Mouse (Mus musculus): ENCODE results near the gene Sstr2.

The Sstr2 gene

DNA sequence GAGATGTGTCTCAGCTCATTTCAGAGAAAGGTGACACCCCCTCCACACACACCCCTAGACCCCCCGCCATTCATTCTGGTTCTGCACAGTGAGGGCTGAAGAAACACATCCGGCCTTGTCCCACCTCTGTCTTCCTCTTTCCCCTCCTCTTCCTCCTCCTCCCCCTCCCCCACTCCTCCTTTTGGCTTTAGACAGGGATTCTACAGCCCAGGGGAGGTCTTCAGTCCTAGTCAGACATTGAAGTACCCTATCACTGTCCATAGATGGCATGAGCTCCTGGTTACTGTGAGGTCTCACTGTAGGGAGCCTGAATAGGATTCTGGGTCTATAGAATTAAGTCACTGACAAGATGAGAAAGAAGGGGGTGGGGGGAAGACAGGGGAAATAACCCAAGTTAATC is 1.9 kb downstream of the Sstr2 start:
- DNase-seq = no peak

DNA sequence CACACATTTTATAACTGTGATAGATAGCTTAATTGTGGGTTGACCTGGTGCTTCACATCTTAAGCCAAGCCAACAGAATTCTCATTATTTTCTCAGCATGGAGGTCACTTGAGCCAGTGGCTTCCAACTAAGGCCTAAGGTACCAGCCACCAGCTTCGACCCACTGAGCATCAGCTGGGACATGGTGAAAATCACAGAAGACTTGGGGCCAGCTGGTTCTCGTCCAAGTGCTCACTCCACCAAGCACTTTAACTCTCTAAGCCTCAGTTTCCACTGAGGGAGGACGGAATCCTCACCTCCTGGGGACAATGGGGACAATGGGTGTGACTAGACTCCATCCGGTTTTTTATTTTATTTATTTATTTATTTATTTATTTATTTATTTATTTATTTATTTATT is 2.9 kb downstream of the Sstr2 start:
- DNase-seq = no peak

DNA sequence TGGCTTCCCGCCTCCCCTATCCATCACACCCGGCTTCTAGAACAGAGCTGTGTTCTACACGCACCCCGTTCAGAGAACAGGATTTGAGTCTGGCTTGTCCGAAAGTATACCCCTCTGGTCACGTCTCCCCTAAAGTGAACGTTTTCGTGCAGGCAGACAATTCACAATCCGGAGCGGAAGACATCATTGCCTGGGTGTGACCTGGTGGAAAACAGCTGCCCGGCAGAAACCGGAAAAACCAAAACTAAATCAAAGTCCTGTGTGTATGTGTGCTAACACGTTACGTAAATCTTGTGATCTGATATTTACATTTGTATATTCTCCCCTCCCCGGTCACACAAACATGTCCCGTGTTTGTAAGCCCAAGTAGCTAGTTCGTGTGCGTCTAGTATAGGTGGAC is 6.3 kb downstream of the Sstr2 start:
- peak; percentile 39 for DNase-seq

DNA sequence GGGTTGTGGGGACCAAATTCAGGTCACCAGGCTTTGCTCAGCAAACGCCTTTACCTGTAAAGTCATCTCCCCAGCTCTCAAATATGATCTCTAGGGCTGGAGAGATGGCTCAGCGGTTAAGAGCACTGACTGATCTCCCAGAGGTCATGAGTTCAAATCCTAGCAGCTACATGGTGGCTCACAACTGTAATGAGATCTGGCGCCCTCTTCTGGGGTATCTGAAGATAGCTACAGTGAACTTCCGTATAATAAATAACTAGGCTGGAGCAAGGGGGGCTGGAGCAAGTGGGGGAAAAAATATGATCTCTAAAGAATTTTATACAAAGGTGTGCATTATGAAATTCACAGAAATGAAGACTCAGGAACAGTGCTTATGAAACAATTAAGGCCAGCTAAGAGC is 8.6 kb downstream of the Sstr2 start:
- peak; percentile 37 for DNase-seq

DNA sequence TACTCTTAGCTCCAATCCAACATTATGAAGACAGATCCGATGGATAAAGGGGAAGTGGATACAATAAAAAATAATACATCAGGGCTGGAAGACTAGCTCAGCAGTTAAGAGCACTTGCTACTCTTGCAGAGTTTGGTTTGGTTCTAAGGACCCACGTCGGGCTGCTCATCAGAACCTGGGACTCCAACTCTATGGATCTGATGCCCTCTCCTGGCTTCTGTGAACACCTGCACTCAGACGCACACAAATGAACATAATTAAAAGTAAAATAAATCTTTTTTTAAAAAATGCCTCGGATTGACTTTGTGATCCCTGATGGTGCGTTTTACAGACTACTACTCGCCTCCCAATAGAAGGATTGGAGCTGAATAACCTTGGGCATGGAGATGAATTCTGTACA is 11.5 kb downstream of the Sstr2 start:
- DNase-seq = peak; percentile 30

DNA sequence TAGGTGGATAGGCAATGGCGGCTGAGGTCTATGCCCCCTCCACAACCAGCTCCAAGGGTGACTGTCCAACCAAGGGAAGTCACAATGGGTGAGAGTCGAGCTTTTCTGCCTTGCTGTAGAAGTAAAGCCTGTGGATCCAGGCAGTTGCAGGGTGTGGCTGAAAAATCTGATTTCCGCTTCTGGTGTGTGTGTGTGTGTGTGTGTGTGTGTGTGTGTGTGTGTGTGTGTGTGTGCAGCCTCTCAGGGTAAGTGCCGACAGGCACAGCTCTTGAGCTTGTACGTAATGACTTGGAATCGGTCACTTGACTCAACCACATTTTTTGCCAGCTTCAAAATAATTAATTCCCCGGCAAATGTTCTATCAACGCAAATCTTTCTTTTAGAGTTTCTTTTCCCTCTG is 12.2 kb downstream of the Sstr2 start:
- peak; percentile 54 for DNase-seq

DNA sequence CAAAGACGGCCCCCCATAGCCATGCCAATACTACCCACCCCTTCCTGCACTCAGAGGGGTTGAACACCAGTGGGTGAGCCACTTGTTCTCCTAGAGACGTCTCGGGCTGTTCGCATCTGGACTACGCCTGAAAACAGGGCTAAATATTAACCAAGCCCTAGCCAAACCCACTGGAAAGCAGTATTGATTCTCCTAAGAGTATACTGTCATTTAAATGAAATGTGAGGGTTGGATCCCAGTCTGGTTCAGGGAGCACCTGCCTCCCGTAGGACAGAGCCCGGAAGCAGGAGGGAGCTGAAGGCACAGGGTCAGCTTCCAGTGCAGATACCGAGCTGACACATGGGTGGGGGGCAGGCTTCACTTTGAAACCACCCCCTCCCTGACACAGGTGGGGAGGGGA is 12.7 kb downstream of the Sstr2 start:
- DNase-seq = no peak

DNA sequence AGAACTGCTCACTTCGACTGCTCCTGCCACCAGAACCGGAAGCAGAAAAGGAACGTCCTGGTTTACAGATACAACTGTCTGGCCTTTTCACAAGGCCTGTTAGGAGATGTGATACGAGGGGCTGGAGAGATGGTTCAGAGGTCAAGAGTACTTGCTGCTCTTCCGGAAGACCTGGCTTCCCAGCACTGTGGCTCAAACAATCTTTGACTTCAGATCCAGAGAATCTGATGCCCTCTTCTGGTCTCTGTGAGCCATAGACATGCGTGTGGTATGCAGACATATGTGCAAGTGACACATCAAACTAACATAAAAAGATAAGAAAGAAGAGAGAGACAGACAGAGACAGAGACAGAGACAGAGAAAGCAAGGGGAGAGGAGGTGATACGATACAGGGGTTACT is 13.2 kb downstream of the Sstr2 start:
- no peak for DNase-seq

DNA sequence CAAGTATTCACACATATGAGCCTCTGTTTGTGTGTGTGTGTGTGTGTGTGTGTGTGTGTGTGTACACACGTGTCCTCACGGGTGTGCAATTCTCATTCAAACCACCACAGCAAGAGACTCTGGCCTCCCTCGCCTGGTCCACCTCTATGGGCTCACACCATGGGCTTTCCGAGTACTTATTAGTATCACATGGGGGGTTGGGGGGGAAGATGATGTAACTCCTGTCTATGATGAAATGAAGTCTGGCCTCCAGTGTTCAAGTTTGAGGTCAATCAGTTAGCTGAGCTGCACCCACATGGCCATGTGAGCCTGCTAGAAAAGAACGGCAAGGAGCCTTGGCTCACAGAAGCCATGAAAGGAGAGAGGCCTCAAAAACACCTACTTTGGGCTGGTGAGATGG is 14.3 kb downstream of the Sstr2 start:
- DNase-seq = no peak

DNA sequence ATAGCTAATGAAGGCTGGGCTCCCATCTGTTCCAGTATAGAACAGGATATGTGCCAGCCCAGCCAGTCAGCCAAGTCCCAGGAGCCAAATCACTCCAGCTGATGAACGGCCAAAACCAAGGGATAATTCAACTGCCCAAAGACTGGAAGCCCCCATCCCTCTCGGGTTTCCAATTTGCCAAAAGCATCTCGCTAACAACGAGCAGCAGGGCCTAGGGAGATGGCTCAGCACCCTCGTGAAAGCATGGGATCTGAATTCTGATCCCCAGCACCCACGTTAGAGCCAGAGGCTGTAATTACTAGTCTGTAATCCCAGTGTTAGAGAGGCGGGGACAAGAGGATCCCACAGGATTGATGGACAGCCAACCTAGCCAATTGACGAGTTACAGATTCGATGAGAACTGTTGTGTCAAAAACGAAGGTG is 15.6 kb downstream of the Sstr2 start:
- no peak for DNase-seq

DNA sequence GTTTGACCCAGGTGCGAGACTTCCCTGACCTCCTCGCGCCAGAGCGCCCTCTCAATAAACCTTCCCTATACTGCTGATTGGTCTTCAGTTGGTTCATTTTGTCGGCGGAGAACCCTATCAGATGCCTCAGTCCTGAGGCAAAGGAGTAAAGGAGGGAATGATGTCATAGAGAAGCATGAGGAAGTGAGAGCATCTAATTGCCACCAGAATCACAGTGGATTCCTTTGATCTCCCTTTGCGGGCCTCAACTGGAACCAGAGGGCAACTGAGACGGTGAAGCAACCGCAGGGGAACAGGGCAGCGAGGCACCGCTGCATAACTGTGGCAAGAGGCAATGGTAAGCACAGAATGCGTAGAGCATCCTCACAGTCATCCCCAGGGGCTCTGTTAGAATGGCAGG is 19.5 kb downstream of the Sstr2 start:
- DNase-seq = no peak

DNA sequence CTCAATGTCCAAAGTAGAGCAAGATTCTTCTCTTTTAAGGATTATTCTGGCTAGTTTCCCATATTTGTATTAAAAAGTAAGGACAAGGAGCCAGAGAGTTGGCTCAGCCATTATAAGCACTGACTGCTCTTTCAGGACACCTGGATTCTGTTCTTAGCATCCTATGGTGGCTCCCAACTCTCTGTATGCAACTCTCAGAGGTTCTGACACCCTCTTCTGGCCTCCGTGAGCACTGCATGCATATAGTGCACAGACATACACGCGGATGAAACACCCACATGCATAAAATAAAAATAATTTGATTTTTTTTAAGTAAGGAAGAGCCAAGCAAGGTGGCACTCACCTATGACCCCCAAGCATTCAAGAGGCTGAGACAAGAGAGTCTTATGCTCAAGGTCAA is 26.0 kb downstream of the Sstr2 start:
- DNase-seq = no peak

DNA sequence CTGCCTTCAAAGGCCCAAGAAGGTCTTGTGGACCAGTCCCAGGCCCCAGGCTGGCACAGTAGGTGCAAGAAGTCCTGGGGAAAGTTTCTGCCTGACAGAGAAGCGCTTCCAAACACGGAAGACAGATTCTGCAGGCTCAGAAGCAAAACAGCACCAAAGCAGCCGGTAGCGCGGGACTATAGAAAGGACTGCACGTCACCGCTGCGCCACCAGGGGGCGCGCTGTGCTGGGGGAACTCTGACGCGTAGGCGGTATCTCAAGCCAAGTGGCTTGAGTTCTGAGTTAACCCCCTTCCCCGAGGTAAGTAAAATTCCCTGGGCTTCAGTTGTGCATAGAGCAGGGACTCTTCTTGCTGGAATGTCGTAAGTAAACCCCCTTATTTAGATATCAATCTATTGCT is 29.0 kb downstream of the Sstr2 start:
- DNase-seq = peak; percentile 89

DNA sequence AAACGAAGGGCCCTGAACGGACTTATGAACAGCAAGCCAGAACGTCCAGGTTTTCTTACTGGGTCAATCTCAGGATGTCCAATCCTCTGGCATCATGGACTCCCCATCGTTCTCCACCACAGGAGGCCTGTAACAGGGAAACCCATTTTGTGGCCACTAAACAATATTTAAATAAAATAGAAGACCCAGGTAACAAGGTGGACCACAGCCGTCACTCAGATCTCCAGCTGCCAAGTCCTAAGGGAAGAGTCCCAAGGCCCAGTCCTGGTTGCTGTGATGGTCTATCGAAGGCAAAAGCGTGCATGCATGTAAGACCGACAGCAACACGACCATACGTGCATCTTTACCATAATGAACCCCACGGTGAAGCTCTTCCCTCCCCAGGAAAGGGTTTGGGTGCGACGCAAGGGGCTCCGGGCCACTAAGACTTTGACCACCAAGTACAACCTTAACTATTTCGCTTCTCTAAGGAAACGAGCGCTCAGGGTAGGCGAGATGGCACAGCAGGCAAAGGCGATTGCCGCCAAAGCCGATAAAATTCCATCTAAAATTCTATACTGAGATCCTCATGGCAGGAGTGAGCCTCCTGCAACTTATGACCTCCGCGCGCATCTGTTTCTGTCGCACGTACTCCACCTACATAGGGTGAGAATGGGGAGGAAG is 29.7 kb downstream of the Sstr2 start, which contains the start of gene Cog1:
Gene Cog1, plus strand, starts transcription at position 480 of the 663 bp plus-strand sequence.
- no peak for DNase-seq

DNA sequence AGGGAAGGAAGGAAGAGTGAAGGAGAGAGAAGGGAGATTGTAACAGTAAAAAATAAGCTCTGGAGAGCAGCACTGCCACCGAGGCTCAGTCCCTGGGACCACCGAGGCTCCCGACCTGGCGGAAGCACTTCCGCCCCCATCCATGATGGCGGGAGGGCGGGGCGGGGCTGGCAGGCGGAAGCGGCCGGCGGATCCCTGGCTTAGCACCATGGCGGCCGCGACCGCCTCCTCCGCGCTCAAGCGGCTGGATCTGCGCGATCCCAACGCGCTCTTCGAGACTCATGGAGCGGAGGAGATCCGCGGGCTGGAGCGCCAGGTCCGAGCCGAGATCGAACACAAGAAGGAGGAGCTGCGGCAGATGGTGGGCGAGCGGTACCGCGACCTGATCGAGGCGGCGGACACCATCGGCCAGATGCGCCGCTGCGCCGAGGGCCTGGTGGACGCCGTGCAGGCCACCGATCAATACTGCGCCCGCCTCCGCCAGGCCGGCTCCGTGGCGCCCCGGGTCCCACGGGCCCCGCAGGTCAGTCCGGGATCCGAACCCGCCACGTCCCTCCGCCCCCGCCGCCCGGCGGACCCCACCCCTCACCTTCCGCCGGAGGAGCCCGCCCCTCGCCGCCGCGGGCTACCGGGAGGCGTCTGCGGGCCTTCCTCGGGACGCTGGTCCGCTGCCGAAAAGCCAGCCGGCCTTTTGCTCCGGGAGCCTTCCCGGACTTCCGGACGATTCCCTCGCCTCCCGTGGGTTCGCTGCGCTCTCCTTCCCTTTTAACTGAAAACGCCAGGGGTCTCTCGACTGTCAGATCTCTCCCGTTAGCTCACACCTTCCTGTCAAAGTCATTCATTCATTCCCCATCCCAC is 30.4 kb downstream of the Sstr2 start, which contains the start of gene Slc39a11:
Gene Slc39a11, minus strand, starts transcription at position 727 of the 858 bp plus-strand sequence.
- DNase-seq = peak; percentile 74

DNA sequence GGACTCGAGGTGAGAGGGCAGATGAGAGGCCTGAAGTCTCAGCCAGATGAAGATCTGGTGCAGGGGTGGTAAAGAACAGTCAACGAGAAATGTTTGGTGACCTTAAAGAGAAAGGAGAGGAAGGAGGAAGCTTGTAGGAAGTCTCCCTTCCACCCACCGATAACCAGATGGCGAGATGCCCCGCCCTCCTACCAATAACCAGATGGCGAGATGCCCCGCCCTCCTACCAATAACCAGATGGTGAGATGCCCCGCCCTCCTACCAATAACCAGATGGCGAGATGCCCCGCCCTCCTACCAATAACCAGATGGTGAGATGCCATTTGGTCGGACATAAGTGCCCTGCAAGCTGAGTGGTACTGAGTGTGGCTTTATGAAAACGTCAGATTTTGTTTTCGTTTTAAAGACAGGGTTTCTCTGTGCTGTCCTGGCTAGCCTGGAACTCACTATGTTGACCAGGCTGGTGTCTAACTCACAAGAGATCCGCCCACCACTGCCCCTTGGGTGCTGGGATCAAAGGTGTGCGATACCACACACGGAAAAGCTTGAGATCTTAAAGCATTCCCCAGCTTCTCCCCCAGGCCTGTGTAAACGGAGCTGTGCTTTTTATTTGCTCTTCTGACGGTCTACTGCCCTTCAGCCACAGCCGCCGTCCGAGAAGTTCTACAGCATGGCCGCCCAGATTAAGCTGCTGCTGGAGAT is 32.2 kb downstream of the Sstr2 start:
- no peak for DNase-seq

DNA sequence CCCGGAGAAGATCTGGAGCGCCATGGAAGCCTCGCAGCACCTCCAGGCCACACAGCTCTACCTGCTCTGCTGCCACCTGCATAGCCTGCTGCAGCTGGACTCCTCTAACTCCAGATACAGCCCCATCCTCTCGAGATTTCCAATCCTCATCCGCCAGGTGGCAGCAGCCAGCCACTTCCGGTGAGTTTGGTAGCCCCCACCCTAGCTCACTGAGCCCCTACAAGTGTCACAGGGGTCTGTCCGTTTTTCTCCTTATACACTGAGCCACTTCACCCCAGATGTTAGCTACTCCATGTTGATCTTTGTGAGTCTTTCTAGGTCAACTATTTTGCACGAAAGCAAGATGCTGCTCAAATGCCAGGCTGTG is 32.7 kb downstream of the Sstr2 start:
- DNase-seq = peak; percentile 65

DNA sequence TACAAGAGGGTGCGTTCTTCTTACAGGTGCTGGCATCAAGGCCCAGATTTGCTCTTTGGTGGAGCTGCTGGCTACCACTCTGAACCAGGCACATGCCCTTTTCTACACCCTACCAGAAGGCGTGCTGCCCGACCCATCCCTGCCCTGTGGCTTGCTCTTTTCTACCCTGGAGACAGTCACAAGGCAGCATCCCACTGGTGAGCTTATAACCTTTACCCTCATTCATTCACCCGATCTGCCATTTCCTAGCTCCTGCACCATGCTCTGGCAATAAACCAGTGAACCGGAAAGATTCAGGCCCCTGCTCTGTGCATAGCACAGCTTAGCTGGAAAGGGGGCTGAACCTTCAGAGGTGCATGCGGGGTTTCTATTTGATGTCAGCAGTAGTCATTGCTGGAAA is 33.4 kb downstream of the Sstr2 start:
- DNase-seq = no peak

DNA sequence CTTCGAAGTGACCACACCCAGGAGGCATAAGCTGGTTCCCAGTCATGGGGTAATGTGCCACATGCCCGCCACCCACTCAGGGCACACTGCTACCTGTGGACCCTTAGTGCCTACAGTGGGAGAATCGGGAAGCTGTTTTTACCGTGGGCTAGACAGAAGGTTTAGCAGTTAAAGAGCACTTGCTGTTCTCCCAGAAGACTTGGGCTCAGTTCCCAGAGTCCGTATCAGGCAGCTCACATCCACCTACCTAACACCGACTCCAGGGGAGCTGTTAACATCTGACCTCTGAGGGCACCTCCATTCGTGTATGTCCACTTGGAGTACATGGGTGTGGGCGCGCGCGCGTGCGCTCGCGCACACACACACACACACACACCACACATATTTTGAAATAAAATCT is 35.0 kb downstream of the Sstr2 start:
- no peak for DNase-seq

DNA sequence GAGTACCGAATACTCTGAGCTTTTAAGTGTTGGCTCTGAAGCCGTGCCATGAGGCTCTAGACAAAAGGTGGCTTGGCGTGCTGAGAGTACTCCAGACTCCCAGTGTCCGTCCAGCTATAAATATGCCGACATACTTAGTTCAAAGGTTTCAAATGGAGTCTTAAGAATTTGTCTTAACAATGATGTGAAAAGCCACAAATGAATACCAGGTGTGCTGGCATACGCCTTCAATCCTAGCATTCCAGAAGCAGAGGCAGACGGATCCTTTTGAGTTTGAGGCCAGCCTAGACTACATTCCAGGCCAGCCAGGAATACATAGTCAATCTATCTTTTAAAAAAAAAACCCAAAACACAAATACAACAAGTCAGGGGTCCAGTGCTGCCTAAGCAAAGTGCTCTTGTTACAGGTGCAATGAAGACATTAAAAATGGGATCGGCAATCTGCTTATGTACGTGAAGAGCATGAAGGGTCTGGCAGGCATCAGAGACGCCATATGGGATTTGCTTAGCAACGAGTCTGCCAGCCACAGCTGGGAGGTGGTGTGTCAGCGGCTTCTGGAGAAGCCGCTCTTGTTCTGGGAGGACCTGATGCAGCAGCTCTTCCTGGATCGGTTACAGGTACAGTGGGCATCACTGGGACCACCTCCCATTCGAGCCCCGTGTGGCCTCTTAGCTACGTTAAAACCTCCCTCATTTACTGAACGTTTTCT is 35.6 kb downstream of the Sstr2 start:
- no peak for DNase-seq

DNA sequence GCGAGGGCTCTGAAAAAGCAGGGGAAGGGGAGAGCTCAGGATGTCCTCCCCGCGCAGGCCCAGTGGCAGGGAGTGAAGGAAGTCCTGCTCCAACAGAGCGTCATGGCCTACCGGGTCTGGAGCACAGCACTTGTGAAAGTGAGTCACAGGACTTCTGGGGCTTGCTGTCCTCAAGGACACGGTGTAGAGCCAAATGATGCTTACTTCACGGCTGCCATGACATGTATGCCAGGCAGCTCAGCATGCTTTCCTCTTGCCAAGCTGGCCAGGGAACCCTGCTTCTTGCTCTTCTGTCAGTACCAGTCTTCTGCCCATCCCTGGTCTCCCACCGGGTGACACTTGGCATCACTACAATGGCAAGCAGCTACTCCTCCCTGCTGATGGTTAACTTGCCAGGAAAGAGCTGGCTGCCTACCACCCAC is 37.4 kb downstream of the Sstr2 start:
- no peak for DNase-seq

DNA sequence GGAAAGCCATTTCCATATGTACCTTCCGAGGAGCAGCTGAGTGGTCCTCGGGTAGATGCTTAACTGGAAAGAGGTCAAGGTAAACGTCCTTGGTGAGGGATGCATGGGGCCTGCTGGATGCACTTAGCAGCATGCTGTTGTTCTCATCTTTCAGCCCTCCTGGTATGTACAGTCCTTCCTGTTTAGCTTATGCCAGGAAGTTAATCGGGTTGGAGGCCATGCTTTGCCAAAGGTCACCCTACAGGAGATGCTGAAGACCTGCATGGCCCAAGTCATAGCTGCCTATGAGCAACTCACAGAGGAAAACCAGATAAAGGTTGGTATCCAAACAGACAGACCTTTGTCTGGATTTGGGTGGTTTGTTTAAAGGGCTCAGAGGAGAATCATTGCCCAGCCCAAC is 38.1 kb downstream of the Sstr2 start:
- no peak for DNase-seq

DNA sequence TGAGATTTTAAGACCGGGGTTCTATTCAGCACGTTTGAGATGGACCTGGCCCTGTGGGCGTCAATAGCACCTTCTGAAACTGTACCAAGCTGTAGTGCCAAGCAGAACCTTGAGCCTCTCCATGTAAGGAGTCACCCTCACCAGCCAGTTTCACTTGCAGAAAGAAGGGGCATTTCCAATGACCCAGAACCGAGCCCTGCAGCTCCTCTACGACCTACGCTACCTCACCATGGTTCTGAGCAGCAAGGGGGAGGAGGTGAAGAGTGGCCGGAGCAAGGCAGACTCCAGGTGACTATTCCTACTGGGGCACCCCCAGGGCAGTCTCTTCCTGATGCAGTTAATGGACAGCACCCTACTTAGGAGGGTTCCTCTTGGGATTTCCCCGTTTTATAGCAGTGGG is 39.2 kb downstream of the Sstr2 start:
- DNase-seq = no peak

Data from lung, postnatal 10 days (tissue).